Mouse (Mus musculus) splenic B cell, adult 2 months (primary cell): ENCODE measurements around the gene Polr2a.

Experiments
- DNase-seq: peaks from one replicate; pipeline ENCODE4 v3.0.0-alpha.2; 2011; ENCODE audit warnings: low read depth, low spot score
- H3K27me3 ChIP-seq: 2 replicates; pipeline ENCODE4 v1.6.1; 2012; ENCODE audit warnings: mild to moderate bottlenecking, low read length, moderate library complexity, mixed read lengths; ENCODE audit not compliant: control insufficient read depth, poor library complexity, insufficient read depth, severe bottlenecking
- H3K36me3 ChIP-seq: 2 replicates; pipeline ENCODE4 v1.6.1; 2012; ENCODE audit warnings: mild to moderate bottlenecking, low read length, moderate library complexity, mixed read lengths; ENCODE audit not compliant: control insufficient read depth, poor library complexity, insufficient read depth, severe bottlenecking

The Polr2a gene

GRCm38 (mm10) chr11:69695046-69695360 lies 63.4 kb downstream of the Polr2a start:
- H3K27me3 ChIP-seq: no peaks in the 10 kb centered on the region
- DNase-seq: no peak
- no peaks in the 10 kb centered on the region for H3K36me3 ChIP-seq

GRCm38 (mm10) chr11:69693421-69693965 lies 64.9 kb downstream of the Polr2a start:
- DNase-seq: no peak
- H3K27me3 ChIP-seq: no peaks in the 10 kb centered on the region
- no peaks in the 10 kb centered on the region for H3K36me3 ChIP-seq

GRCm38 (mm10) chr11:69692863-69693262 lies 65.6 kb downstream of the Polr2a start:
- no peaks in the 10 kb centered on the region for H3K36me3 ChIP-seq
- no peak for DNase-seq

GRCm38 (mm10) chr11:69692196-69692811 lies 66.1 kb downstream of the Polr2a start:
- DNase-seq: no peak
- Histone ChIP-seq H3K27me3 (no peaks in the 10 kb centered on the region), H3K36me3 (no peaks in the 10 kb centered on the region)

More at GRCm38 (mm10) chr11:69692863-69693262, 65.6 kb downstream of the Polr2a start:
- H3K27me3 ChIP-seq: no peaks in the 10 kb centered on the region

- Histone ChIP-seq H3K27me3 (no peaks in the 10 kb centered on the region), H3K36me3 (no peaks in the 10 kb centered on the region)
- DNase-seq: no peak
These were observed 68.5 kb downstream of the Polr2a start for GRCm38 (mm10) chr11:69689891-69690290.

GRCm38 (mm10) chr11:69687061-69687460 lies 71.4 kb downstream of the Polr2a start:
- no peaks in the 10 kb centered on the region for H3K36me3 ChIP-seq
- no peaks in the 10 kb centered on the region for H3K27me3 ChIP-seq
- no peak for DNase-seq

- Histone ChIP-seq H3K27me3 (no peaks in the 10 kb centered on the region), H3K36me3 (no peaks in the 10 kb centered on the region)
- no peak for DNase-seq
These were observed 72.1 kb downstream of the Polr2a start for GRCm38 (mm10) chr11:69686377-69686776.

GRCm38 (mm10) chr11:69685526-69686148 lies 72.8 kb downstream of the Polr2a start, which contains the start of gene Tnfsf13:
Tnfsf13 (minus strand) TSS chr11:69685784.
- Histone ChIP-seq H3K36me3 (no peaks in the 10 kb centered on the region), H3K27me3 (no peaks in the 10 kb centered on the region)
- DNase-seq: no peak

- Histone ChIP-seq H3K27me3 (no peaks in the 10 kb centered on the region), H3K36me3 (no peaks in the 10 kb centered on the region; the same call in 1 of the 2 replicates)
- no peak for DNase-seq
These were observed 73.5 kb downstream of the Polr2a start for GRCm38 (mm10) chr11:69684936-69685335.

- no peak for DNase-seq
- H3K36me3 ChIP-seq: no peaks in the 10 kb centered on the region; the same call in 1 of the 2 replicates
- no peaks in the 10 kb centered on the region for H3K27me3 ChIP-seq
These were observed 74.2 kb downstream of the Polr2a start for GRCm38 (mm10) chr11:69684128-69684745.
